Mouse (Mus musculus) lung, embryonic 14.5 days (tissue): ENCODE results near the gene Gm9913. TPM values are rescaled to one million over a fixed set of nuclear protein-coding genes. Genes with fewer than 3 reads are reported as not detected.

Experiments
- ATAC-seq: fragments of 200-750 bp; cut with Nextera tagmentation; 2 replicates; pipeline ENCODE4 v1.8.0; 2017; ENCODE audit warnings: mild to moderate bottlenecking, moderate TSS enrichment, moderate library complexity; ENCODE audit not compliant: insufficient read depth
- DNase-seq: peaks from one replicate; pipeline ENCODE4 v3.0.0-alpha.2; 2015
- H3K27ac ChIP-seq: fragments of 300-500 bp; sonication (generic); 2 replicates; pipeline ENCODE4 v1.5.1; 2014; ENCODE audit warnings: low read depth, mild to moderate bottlenecking, moderate library complexity
- H3K27me3 ChIP-seq: fragments of 300-500 bp; sonication (generic); 2 replicates; pipeline ENCODE4 v1.6.1; 2014; ENCODE audit warnings: low read length, control low read depth; ENCODE audit not compliant: insufficient read depth
- H3K36me3 ChIP-seq: fragments of 300-500 bp; sonication (generic); 2 replicates; pipeline ENCODE4 v1.6.1; 2014; ENCODE audit warnings: control low read depth; ENCODE audit not compliant: insufficient read depth
- H3K4me1 ChIP-seq: fragments of 300-500 bp; sonication (generic); 2 replicates; pipeline ENCODE4 v1.6.1; 2014; ENCODE audit warnings: antibody characterized with exemption, control low read depth; ENCODE audit not compliant: insufficient read depth
- H3K4me2 ChIP-seq: fragments of 300-500 bp; sonication (generic); 2 replicates; pipeline ENCODE4 v1.6.1; 2014; ENCODE audit warnings: mild to moderate bottlenecking
- H3K4me3 ChIP-seq: fragments of 300-500 bp; sonication (generic); 2 replicates; pipeline ENCODE4 v1.5.1; 2014; ENCODE audit warnings: low read depth, low read length
- H3K9ac ChIP-seq: fragments of 300-500 bp; sonication (generic); 2 replicates; pipeline ENCODE4 v1.6.1; 2014
- H3K9me3 ChIP-seq: fragments of 300-500 bp; sonication (generic); 2 replicates; pipeline ENCODE4 v1.6.1; 2016; ENCODE audit warnings: low read depth, low read length, control low read depth
- CTCF ChIP-seq: IDR thresholded peaks from 2 replicates; pipeline ENCODE4 v1.5.1; 2016; ENCODE audit warnings: antibody characterized with exemption, low read depth
- WGBS: fragments of 180-500 bp; shearing (Covaris S2); extraction: QIAGEN DNeasy Blood & Tissue Kit; methylation state at CpG from one replicate; pipeline ENCODE4 v1.1.7; 2014; 5-methylcytosine and 5-hydroxymethylcytosine counted together
- polyA plus RNA-seq: library from polyadenylated mRNA; unstranded; fragments of >200 nt; fragmentation: Nextera tagmentation; extraction: Ambion mirVana; gene quantifications from 2 replicates; pipeline ENCODE4 v1.2.1, GENCODE M21; 2014

The Gm9913 gene
- polyA plus RNA-seq, 1 experiment from 2014 or later: 0.68 TPM

DNA sequence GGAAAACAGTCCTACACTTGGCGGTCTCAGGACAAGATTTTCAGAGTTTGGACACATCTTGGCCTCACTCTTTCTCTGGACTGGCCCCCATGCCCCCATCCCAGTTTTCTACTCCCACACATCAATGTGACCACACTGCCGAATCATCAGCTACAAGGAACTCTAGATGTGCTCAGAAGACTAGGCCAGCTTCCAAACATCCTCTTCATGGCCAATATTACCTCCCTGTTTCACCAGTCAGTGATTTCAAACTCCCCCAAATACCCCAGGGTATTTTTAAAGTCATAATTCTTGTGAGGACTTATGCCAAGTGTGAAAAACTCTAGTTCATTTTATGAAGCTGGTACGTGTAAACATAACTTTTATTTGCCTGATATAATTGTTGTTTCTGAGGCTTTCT is 40.1 kb downstream of the Gm9913 start:
- no peak overlapping the region for H3K4me2 ChIP-seq
- no peak overlapping the region for H3K9ac ChIP-seq
- WGBS: 81% methylated on average over 3 of the region's 3 CpGs
- no peaks in the 10 kb centered on the region for H3K36me3 ChIP-seq
- H3K27ac ChIP-seq: no peak overlapping the region
- no peak for ATAC-seq
- H3K4me1 ChIP-seq: no peaks in the 10 kb centered on the region
- no peaks in the 10 kb centered on the region for H3K9me3 ChIP-seq
- no peaks in the 10 kb centered on the region for H3K27me3 ChIP-seq
- DNase-seq: no peak
- TF ChIP-seq CTCF: no peak
- H3K4me3 ChIP-seq: no peak overlapping the region

GRCm38 (mm10) chr2:125548806-125549578 is 44.1 kb downstream of the Gm9913 start:
- ATAC-seq (no peak), DNase-seq (no peak)
- 47% methylated on average over 1 of the region's 1 CpGs for WGBS
- TF ChIP-seq CTCF: no peak
- Histone ChIP-seq H3K4me1 (no peaks in the 10 kb centered on the region), H3K36me3 (no peaks in the 10 kb centered on the region), H3K9me3 (no peaks in the 10 kb centered on the region), H3K9ac (no peak overlapping the region), H3K27ac (no peak overlapping the region), H3K4me3 (no peak overlapping the region), H3K4me2 (no peak overlapping the region), H3K27me3 (no peaks in the 10 kb centered on the region)

GRCm38 (mm10) chr2:125555830-125556229 is 50.9 kb downstream of the Gm9913 start:
- Histone ChIP-seq H3K9me3 (no peaks in the 10 kb centered on the region), H3K27me3 (no peaks in the 10 kb centered on the region), H3K4me2 (no peak overlapping the region), H3K36me3 (no peaks in the 10 kb centered on the region), H3K4me3 (no peak overlapping the region), H3K4me1 (no peaks in the 10 kb centered on the region), H3K27ac (no peak overlapping the region), H3K9ac (no peak overlapping the region)
- DNase-seq (peak; percentile 34), ATAC-seq (no peak)
- WGBS: 77% methylated on average over 6 of the region's 6 CpGs
- TF ChIP-seq CTCF: peak; percentile 24; the same call in 1 of the 2 replicates

Other genes starting within 250 kb of the Gm9913 start
- gene Fbn1, start 2.9 kb downstream of the Gm9913 start, polyA plus RNA-seq: 52.4 and 53.1 TPM in 2 replicates
- gene Cep152, start 120.0 kb downstream of the Gm9913 start, polyA plus RNA-seq: 7.7 and 9.4 TPM in 2 replicates
- gene Eid1, start 168.0 kb downstream of the Gm9913 start, polyA plus RNA-seq: 150 and 164 TPM in 2 replicates
- 1.1 TPM in 2 replicates for gene Shc4, start 219.1 kb downstream of the Gm9913 start, polyA plus RNA-seq